Mouse (Mus musculus) hindbrain, embryonic 10.5 days (tissue): Measurements from ENCODE around the gene Adk. TPM values are rescaled to one million over a fixed set of nuclear protein-coding genes. Genes with fewer than 3 reads are reported as not detected.

Experiments
- DNase-seq: peaks from one replicate; pipeline ENCODE4 v3.0.0-alpha.2; 2017; ENCODE audit warnings: low spot score
- H3K27ac ChIP-seq: fragments of 300-500 bp; sonication (generic); 2 replicates; pipeline ENCODE4 v1.5.1; 2016; ENCODE audit warnings: mild to moderate bottlenecking, moderate library complexity
- H3K27me3 ChIP-seq: fragments of 300-500 bp; sonication (generic); 2 replicates; pipeline ENCODE4 v1.6.1; 2016; ENCODE audit warnings: mild to moderate bottlenecking; ENCODE audit not compliant: poor library complexity, insufficient read depth, severe bottlenecking
- H3K36me3 ChIP-seq: fragments of 300-500 bp; sonication (generic); 2 replicates; pipeline ENCODE4 v1.6.1; 2016; ENCODE audit warnings: mild to moderate bottlenecking, moderate library complexity
- H3K4me1 ChIP-seq: fragments of 300-500 bp; sonication (generic); replicated peaks from 2 replicates; pipeline ENCODE4 v1.6.1; 2016; ENCODE audit warnings: mild to moderate bottlenecking
- H3K4me3 ChIP-seq: fragments of 300-500 bp; sonication (generic); 2 replicates; pipeline ENCODE4 v1.5.1; 2016; ENCODE audit warnings: mild to moderate bottlenecking, moderate library complexity
- H3K9me3 ChIP-seq: fragments of 300-500 bp; sonication (generic); 2 replicates; pipeline ENCODE4 v1.6.1; 2016; ENCODE audit warnings: mild to moderate bottlenecking, moderate library complexity
- WGBS: fragments of 180-500 bp; shearing (Covaris S2); methylation state at CpG from one replicate; pipeline ENCODE4 v1.1.7; 2016; 5-methylcytosine and 5-hydroxymethylcytosine counted together
- polyA plus RNA-seq: library from polyadenylated mRNA; unstranded; fragments of >200 nt; fragmentation: Nextera tagmentation; extraction: Ambion mirVana; gene quantifications from 2 replicates; pipeline ENCODE4 v1.2.1, GENCODE M21; 2016

The Adk gene
- polyA plus RNA-seq, 1 experiment from 2014 or later: 115 TPM

GRCm38 (mm10) chr14:21048879-21049278, 3.5 kb upstream of the Adk start:
- no peaks in the 10 kb centered on the region for H3K9me3 ChIP-seq
- no peaks in the 10 kb centered on the region for H3K27me3 ChIP-seq
- no peak overlapping the region for H3K27ac ChIP-seq
- DNase-seq: peak; percentile 30
- H3K4me1 ChIP-seq: peaks cover 19% of the 10 kb centered on the region
- H3K36me3 ChIP-seq: peaks cover 8% of the 10 kb centered on the region
- no peak overlapping the region for H3K4me3 ChIP-seq

GRCm38 (mm10) chr14:21050734-21051133, 1.6 kb upstream of the Adk start:
- DNase-seq: peak; percentile 31
- Histone ChIP-seq H3K4me3 (peak overlapping the region; percentile 93), H3K27ac (no peak overlapping the region), H3K9me3 (no peaks in the 10 kb centered on the region), H3K36me3 (peaks cover 10% of the 10 kb centered on the region; the same call in 1 of the 2 replicates), H3K4me1 (peaks cover 19% of the 10 kb centered on the region), H3K27me3 (no peaks in the 10 kb centered on the region)
- WGBS: 80% methylated on average over 3 of the region's 3 CpGs

- 10% methylated on average over 28 of the region's 28 CpGs for WGBS
- DNase-seq: no peak
Measured at GRCm38 (mm10) chr14:21051380-21052111, 828 bp upstream of the Adk start.

GRCm38 (mm10) chr14:21052781-21053130, 382 bp downstream of the Adk start:
- Histone ChIP-seq H3K4me1 (peaks cover 19% of the 10 kb centered on the region), H3K27ac (peak overlapping the region; percentile 99), H3K4me3 (peak overlapping the region; percentile 93), H3K9me3 (no peaks in the 10 kb centered on the region), H3K36me3 (peaks cover 9% of the 10 kb centered on the region; the same call in 1 of the 2 replicates), H3K27me3 (no peaks in the 10 kb centered on the region)
- 0% methylated on average over 25 of the region's 25 CpGs for WGBS
- peak; percentile 85 for DNase-seq

More at GRCm38 (mm10) chr14:21051380-21052111, 828 bp upstream of the Adk start:
- no peaks in the 10 kb centered on the region for H3K27me3 ChIP-seq
- H3K4me3 ChIP-seq: peak overlapping the region; percentile 93
- peaks cover 9% of the 10 kb centered on the region; the same call in 1 of the 2 replicates for H3K36me3 ChIP-seq
- peaks cover 19% of the 10 kb centered on the region for H3K4me1 ChIP-seq
- peak overlapping the region; percentile 99 for H3K27ac ChIP-seq
- H3K9me3 ChIP-seq: no peaks in the 10 kb centered on the region

- no peak for DNase-seq
- peak overlapping the region; percentile 93 for H3K4me3 ChIP-seq
- peaks cover 19% of the 10 kb centered on the region for H3K4me1 ChIP-seq
- no peaks in the 10 kb centered on the region for H3K27me3 ChIP-seq
- 14% methylated on average over 8 of the region's 8 CpGs for WGBS
- no peaks in the 10 kb centered on the region for H3K9me3 ChIP-seq
- peak overlapping the region; percentile 99 for H3K27ac ChIP-seq
- peaks cover 9% of the 10 kb centered on the region; the same call in 1 of the 2 replicates for H3K36me3 ChIP-seq
Measured at GRCm38 (mm10) chr14:21053151-21053550, 777 bp downstream of the Adk start.

- H3K27me3 ChIP-seq: no peaks in the 10 kb centered on the region
- H3K27ac ChIP-seq: no peak overlapping the region
- peaks cover 9% of the 10 kb centered on the region; the same call in 1 of the 2 replicates for H3K36me3 ChIP-seq
- no peak for DNase-seq
- H3K4me1 ChIP-seq: peaks cover 19% of the 10 kb centered on the region
- peak overlapping the region; percentile 93 for H3K4me3 ChIP-seq
- 52% methylated on average over 7 of the region's 7 CpGs for WGBS
- no peaks in the 10 kb centered on the region for H3K9me3 ChIP-seq
Measured at GRCm38 (mm10) chr14:21053586-21053985, 1.2 kb downstream of the Adk start.

GRCm38 (mm10) chr14:21058972-21059371, 6.6 kb downstream of the Adk start:
- H3K4me3 ChIP-seq: no peak overlapping the region
- H3K36me3 ChIP-seq: peaks cover 9% of the 10 kb centered on the region; the same call in 1 of the 2 replicates
- H3K9me3 ChIP-seq: no peaks in the 10 kb centered on the region
- DNase-seq: no peak
- H3K4me1 ChIP-seq: no peaks in the 10 kb centered on the region
- 94% methylated on average over 2 of the region's 2 CpGs for WGBS
- no peak overlapping the region for H3K27ac ChIP-seq
- H3K27me3 ChIP-seq: no peaks in the 10 kb centered on the region

- Histone ChIP-seq H3K27ac (no peak overlapping the region), H3K9me3 (no peaks in the 10 kb centered on the region), H3K27me3 (no peaks in the 10 kb centered on the region), H3K36me3 (no peaks in the 10 kb centered on the region), H3K4me1 (no peaks in the 10 kb centered on the region), H3K4me3 (no peak overlapping the region)
- DNase-seq: no peak
- WGBS: 88% methylated on average over 5 of the region's 5 CpGs
Measured at GRCm38 (mm10) chr14:21062766-21063513, 10.6 kb downstream of the Adk start.

- no peak overlapping the region for H3K27ac ChIP-seq
- no peaks in the 10 kb centered on the region for H3K4me1 ChIP-seq
- H3K27me3 ChIP-seq: no peaks in the 10 kb centered on the region
- DNase-seq: no peak
- 69% methylated on average over 1 of the region's 1 CpGs for WGBS
- no peaks in the 10 kb centered on the region for H3K9me3 ChIP-seq
- H3K4me3 ChIP-seq: no peak overlapping the region
- H3K36me3 ChIP-seq: no peaks in the 10 kb centered on the region
Measured at GRCm38 (mm10) chr14:21064321-21064720, 11.9 kb downstream of the Adk start.

- 74% methylated on average over 8 of the region's 8 CpGs for WGBS
- H3K36me3 ChIP-seq: no peaks in the 10 kb centered on the region
- DNase-seq: no peak
- H3K9me3 ChIP-seq: no peaks in the 10 kb centered on the region
- H3K4me1 ChIP-seq: no peaks in the 10 kb centered on the region
- no peak overlapping the region for H3K27ac ChIP-seq
- H3K4me3 ChIP-seq: no peak overlapping the region
- no peaks in the 10 kb centered on the region for H3K27me3 ChIP-seq
Measured at GRCm38 (mm10) chr14:21065490-21066162, 13.3 kb downstream of the Adk start.

GRCm38 (mm10) chr14:21069594-21069993, 17.2 kb downstream of the Adk start:
- no peaks in the 10 kb centered on the region for H3K4me1 ChIP-seq
- H3K36me3 ChIP-seq: no peaks in the 10 kb centered on the region
- H3K9me3 ChIP-seq: no peaks in the 10 kb centered on the region
- WGBS: 90% methylated on average over 5 of the region's 5 CpGs
- H3K4me3 ChIP-seq: no peak overlapping the region
- H3K27me3 ChIP-seq: no peaks in the 10 kb centered on the region
- no peak for DNase-seq
- no peak overlapping the region for H3K27ac ChIP-seq

- H3K27ac ChIP-seq: no peak overlapping the region
- DNase-seq: no peak
- 77% methylated on average over 3 of the region's 3 CpGs for WGBS
- no peaks in the 10 kb centered on the region for H3K9me3 ChIP-seq
- H3K27me3 ChIP-seq: no peaks in the 10 kb centered on the region
- peaks cover 12% of the 10 kb centered on the region for H3K4me1 ChIP-seq
- H3K4me3 ChIP-seq: no peak overlapping the region
- no peaks in the 10 kb centered on the region for H3K36me3 ChIP-seq
Measured at GRCm38 (mm10) chr14:21073981-21074380, 21.6 kb downstream of the Adk start.
